Mouse (Mus musculus) NIH3T3 (cell line): ENCODE data around the gene Acaa1b.

Experiments used
- DNase-seq: peaks from one replicate; pipeline ENCODE4 v3.0.0-alpha.2; 2012; ENCODE audit warnings: low read depth

Acaa1b gene

GRCm38 (mm10) chr9:119143372-119143771, 13.5 kb downstream of the Acaa1b start:
- no peak for DNase-seq

DNA sequence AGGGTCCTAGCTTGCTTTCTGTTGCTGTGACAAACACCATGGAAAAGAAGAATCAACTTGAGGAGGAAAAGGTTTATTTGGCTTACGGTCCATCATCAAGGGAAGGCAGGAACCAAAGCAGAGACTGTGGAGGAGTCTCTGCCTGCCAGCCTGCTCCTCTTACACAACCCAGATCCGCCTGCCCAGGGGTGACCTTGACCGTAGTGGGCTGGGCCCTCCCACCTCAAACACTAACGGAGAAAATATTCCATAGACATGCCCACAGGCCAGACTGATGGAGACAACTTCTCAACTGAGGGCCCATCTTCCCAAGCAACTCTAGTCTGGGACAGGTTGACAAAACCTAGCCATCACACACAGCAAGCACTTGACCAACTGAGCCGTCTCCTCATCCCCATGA, 14.8 kb downstream of the Acaa1b start:
- no peak for DNase-seq

GRCm38 (mm10) chr9:119138836-119139235, 18.1 kb downstream of the Acaa1b start:
- no peak for DNase-seq

- no peak for DNase-seq
Observed at GRCm38 (mm10) chr9:119130692-119131091, 26.2 kb downstream of the Acaa1b start.

DNA sequence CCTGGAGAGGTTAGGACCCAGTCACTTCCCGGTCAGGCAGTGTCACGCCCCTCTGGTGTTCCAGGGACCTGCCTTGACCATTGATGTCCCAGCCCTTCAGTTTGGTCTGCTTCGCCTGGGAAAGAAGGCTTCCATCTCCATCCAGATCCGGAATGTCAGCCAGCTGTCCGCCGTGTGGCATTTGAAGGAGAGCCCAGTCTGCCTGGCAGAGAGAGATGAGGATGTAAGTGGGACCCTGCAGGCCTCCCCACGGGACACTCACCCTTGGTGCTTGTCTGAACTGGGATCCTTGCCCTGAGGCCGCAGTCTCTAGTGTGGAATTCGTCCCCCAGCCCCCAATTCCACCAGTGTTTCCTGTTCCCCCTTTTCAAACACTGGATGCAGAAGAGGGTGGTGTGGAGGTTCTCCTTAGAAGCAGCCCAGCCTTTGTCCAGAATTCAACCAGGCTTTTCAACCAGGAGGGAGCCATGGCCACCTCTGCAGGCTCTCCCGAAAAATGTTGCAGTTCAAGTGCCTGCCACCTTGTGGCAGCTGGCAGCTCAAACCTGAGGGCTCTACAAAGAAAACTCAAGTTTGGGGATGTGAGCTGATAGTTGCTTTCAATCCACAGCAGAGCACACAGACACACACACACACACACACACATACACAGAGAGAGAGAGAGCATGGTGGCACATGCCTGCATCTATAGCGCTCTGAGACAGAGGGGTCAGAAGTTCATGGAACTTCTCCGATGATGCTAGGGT, 28.3 kb downstream of the Acaa1b start:
- peak; percentile 35 for DNase-seq

- DNase-seq = peak; percentile 21
Observed at GRCm38 (mm10) chr9:119122596-119123369, 34.1 kb downstream of the Acaa1b start.

DNA sequence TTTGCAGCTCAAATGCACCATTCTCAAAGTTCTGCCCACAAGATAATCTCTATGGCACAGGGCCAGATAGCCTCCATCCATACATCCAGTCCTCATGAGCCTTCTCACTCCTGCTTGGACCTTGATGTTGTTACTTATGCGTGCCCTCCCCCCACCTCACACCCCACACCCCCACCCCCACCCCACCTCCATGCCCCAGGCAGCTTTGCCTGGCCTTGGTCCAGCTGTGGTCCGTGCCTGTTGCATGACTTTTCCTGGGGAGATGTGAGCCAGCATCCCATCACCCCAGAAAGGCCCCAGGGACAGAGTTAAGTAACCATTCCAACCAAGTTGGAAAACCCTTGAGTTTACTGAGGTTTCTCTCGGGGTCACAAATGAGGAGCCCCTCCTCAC, 36.7 kb downstream of the Acaa1b start:
- DNase-seq = peak; percentile 24

DNA sequence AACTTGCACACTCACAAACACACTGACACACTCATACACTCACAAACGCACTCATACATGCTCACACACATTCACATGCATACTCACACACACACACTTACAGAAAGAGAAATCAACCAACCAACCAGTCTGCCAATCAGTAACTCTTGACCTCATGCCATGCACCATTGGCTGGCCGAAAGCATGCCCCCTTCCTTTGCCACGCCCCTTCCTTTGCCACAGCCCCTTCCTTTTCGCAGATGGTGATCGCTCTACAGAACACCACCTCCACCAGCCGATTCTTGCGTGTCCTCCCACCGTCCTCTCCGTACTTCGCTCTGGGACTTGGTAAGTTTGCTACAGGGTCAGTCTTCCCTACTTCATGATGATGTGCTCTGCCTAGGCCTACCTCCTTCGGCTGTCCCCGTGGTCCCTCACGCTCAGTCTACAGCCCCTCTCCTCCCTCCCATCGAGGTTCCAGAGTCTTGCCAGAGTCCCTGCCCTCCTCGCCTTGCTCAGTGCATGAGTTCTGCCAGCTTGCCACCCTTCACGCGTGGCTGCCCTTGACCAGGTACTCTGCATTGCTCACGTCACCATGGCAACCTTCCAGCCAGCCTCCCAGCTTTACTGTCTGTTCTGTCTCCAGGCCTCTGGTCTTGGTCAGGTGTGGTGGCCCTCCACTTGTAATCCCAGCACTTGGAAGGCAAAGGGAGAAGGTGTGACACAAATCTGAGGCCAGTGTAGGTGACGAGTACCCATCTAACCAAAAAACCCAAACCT, 37.3 kb downstream of the Acaa1b start:
- DNase-seq = no peak

DNA sequence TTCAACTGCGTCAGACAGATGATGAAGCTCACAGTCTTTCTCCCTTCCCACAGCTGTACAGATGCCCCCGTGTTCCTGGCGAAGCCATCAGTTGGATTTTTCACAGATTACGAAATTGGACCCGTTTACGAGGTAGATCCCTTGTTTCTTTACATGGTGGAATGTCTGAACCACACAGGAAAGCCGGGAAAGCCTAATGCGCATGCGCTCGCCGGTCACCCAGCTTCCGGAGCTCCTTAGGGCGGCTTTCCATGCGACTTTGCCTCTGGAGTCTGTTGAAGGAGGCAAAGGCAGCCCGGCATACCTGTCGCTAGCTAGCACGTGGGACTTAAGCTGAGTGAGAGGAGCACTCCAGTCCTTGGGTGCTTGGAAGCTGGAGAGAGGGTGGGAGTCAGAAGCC, 42.0 kb downstream of the Acaa1b start:
- DNase-seq = no peak

- DNase-seq = no peak
Observed at GRCm38 (mm10) chr9:119110640-119111039, 46.3 kb downstream of the Acaa1b start.

GRCm38 (mm10) chr9:119109685-119110353, 47.1 kb downstream of the Acaa1b start:
- DNase-seq = no peak

GRCm38 (mm10) chr9:119107566-119107965, 49.3 kb downstream of the Acaa1b start:
- peak; percentile 79 for DNase-seq

GRCm38 (mm10) chr9:119102783-119103113, 54.1 kb downstream of the Acaa1b start:
- no peak for DNase-seq

DNA sequence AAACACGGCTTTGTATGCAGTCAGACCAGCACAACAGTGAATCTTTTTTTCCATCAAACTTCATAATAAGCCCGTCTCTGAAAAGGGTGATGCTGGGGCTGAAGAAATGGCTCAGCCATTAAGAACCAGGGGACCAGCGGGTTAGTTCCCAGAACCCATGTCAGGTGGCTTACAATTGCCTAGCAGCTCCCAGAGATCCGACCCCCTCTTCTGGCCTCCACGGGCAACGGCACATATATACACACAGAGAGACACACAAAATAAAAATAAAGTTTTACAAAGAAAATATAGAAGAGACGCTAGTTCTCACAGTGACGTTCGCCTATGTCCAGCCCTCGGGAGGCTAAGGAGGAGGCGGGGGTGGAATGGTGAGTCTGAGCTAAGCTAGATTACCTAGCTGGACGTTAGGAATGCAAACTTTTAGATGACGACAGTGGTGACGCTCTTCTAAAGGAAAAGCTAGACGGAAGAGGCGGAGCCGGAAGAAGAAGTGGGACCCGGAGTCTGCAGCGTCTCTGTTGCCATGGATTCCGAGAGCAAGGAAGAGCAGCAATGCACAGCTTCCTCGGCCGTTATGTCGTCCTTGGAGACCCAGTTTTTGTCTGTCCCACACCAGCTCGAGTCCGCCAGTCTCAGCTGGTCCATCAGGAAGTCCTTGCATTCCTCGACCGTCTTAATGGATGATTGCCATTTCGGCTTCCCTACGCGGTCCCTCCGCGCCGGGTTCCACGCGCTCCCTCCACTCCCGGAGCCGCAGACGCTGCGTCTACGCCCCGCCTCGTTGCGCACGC, 54.7 kb downstream of the Acaa1b start, which contains the start of gene Dlec1:
Dlec1 (plus strand) TSS at position 487 of the 791 bp plus-strand sequence.
- peak; percentile 90 for DNase-seq

DNA sequence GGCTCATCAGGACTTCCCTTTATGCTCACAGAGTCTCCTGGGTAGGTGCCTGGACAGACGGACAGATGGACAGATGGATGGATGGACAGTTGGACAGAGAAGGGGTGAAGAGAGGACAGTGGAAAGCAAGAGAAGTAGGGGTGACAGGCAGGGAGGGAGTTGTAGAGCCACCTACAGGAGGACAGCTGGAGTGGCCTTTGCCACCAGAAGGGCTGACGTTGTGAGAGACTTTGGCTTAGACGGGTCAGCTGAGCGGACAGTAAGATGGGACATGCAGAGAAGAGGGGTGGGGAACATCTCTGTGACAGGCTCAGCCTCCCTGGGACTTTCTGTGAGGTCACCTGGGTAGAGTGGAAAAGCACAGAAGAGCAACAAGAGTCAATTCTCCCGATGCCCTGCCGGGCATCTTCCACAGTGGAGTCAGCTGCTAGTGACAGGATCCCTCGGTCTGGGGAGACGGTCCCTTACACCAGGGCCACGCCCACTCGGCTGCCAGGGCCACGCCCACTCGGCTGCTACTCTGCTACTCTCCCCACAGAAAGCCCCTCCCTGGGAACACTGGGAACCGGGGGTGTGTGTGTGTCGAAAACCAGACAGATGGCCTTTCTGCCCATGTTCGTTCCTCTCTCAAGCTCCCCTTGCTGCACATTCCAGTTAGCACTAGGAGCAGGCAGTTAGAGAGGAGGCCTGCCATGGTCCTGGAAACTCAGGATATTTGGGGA, 56.6 kb downstream of the Acaa1b start:
- no peak for DNase-seq
